Mouse (Mus musculus) embryo, embryonic 10.5 days (tissue): ENCODE measurements around the gene Trmt13.
A peak's percentile ranks its signal among the peaks of the same experiment; 100 is the strongest.

Experiments
- DNase-seq: peaks from one replicate; pipeline ENCODE4 v3.0.0-alpha.2; 2015; ENCODE audit warnings: low spot score

The Trmt13 gene

GRCm38 (mm10) chr3:116547430-116547829, 67.0 kb downstream of the Trmt13 start:
- no peak for DNase-seq

- DNase-seq, result no peak
These were observed 71.9 kb downstream of the Trmt13 start for GRCm38 (mm10) chr3:116542532-116542931.

GRCm38 (mm10) chr3:116542070-116542469, 72.3 kb downstream of the Trmt13 start:
- DNase-seq, result no peak

- DNase-seq, result peak; percentile 45
These were observed 77.2 kb downstream of the Trmt13 start for GRCm38 (mm10) chr3:116537200-116537573.

- peak; percentile 51 for DNase-seq
These were observed 77.8 kb downstream of the Trmt13 start for GRCm38 (mm10) chr3:116536428-116537199.
